Comparison of ENCODE assay signal across 8 mouse cellular contexts in the genomic region with DNA sequence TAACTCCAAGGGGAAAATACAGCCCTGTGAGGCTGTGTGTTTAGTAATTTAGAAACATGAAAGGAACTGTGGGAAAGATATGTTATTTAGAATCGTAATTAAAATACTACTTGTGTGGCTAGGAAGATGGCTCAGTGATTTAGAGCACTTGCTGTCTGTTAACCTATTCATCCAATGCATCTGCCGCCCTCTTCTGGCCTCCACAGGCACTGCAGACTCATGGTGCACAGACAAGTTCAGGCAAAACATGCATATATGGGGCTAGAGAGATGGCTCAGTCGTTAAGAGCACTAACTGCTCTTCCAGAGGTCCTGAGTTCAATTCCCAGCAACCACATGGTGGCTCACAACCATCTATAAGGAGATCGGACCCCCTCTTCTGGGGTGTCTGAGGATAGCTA. TPM values are rescaled to one million over a fixed set of nuclear protein-coding genes. Genes with fewer than 3 reads are reported as not detected.
DNase-seq lines count a peak whose midpoint lies in the region; TF ChIP-seq lines count a peak whose summit lies in the region.

No protein-coding gene starts in this region.

- 65% methylated on average over 4 of the region's 4 CpGs for WGBS in heart, adult 2 months
- 85% methylated on average over 4 of the region's 4 CpGs for WGBS in thymus, adult 2 months

- TF ChIP-seq POLR2A in heart, adult 2 months (IDR thresholded peaks at IDR 0.05; ENCODE audit: insufficient read depth, low read depth, low read length), result no peak
- no peak for TF ChIP-seq POLR2A in thymus, adult 2 months (IDR thresholded peaks at IDR 0.05; ENCODE audit: control insufficient read depth, extremely low read depth, insufficient read depth, low read length, poor library complexity)
- no peak for TF ChIP-seq POLR2A in embryonic fibroblast, embryonic 13.5 days (IDR thresholded peaks at IDR 0.05; ENCODE audit: low read depth, low read length)

- H3K9ac ChIP-seq in heart, adult 2 months (ENCODE audit: low read depth, low read length), result no peak overlapping the region

- H3K27me3 ChIP-seq in heart, adult 2 months (ENCODE audit: control insufficient read depth, insufficient read depth, low read length), result no peaks in the 10 kb centered on the region
- H3K27me3 ChIP-seq in thymus, adult 2 months (ENCODE audit: control insufficient read depth, insufficient read depth, low read length), result no peaks in the 10 kb centered on the region

- intact Hi-C loops in heart, adult 2 months (cut with DNase I), result no loop called here

- H3K4me3 ChIP-seq in heart, adult 2 months, result no peak overlapping the region
- no peak overlapping the region for H3K4me3 ChIP-seq in thymus, adult 2 months (ENCODE audit: control insufficient read depth, insufficient read depth, low read length)
- H3K4me3 ChIP-seq in embryonic fibroblast, embryonic 13.5 days (ENCODE audit: insufficient read depth, low read length), result no peak overlapping the region

- peaks cover 7% of the 10 kb centered on the region for H3K4me1 ChIP-seq in heart, adult 2 months (ENCODE audit: control insufficient read depth, insufficient read depth, low read length)
- H3K4me1 ChIP-seq in thymus, adult 2 months (replicated peaks; ENCODE audit: control insufficient read depth, insufficient read depth, low read length), result peaks cover 6% of the 10 kb centered on the region; the same call in 1 of the 2 replicates
- H3K4me1 ChIP-seq in embryonic fibroblast, embryonic 13.5 days (ENCODE audit: control insufficient read depth, insufficient read depth, low read length), result no peaks in the 10 kb centered on the region

- peak in 1 of 2 experiments; percentile 49 for DNase-seq in heart, adult 2 months
- DNase-seq in heart, adult 9 months (ENCODE audit: low spot score in 2 of 2), result no peak
- peak; percentile 46 for DNase-seq in thymus, adult 2 months
- no peak for DNase-seq in thymus, adult 18-20 months
- peak; percentile 34 for DNase-seq in spleen, adult 12 weeks (ENCODE audit: low spot score)
- no peak for DNase-seq in cerebellum, adult 11-12 months
- DNase-seq in urinary bladder, postnatal 25 days (ENCODE audit: low spot score), result no peak

- peaks cover 7% of the 10 kb centered on the region for H3K36me3 ChIP-seq in heart, adult 2 months (ENCODE audit: control insufficient read depth, insufficient read depth, low read length)
- no peaks in the 10 kb centered on the region for H3K36me3 ChIP-seq in thymus, adult 2 months (ENCODE audit: control insufficient read depth, insufficient read depth, low read length)

- H3K27ac ChIP-seq in heart, adult 2 months, result peak overlapping the region; percentile 69
- H3K27ac ChIP-seq in thymus, adult 2 months (ENCODE audit: control insufficient read depth, insufficient read depth, low read length), result no peak overlapping the region
- H3K27ac ChIP-seq in embryonic fibroblast, embryonic 13.5 days (ENCODE audit: insufficient read depth, low read length), result no peak overlapping the region

- no peak for TF ChIP-seq EP300 in heart, adult 2 months (IDR thresholded peaks at IDR 0.05; ENCODE audit: insufficient read depth, low read depth, low read length)

- no peaks in the 10 kb centered on the region for H3K79me2 ChIP-seq in heart, adult 2 months (replicated peaks; ENCODE audit: control insufficient read depth, insufficient read depth, low read length)

- TF ChIP-seq CTCF in heart, adult 2 months (IDR thresholded peaks at IDR 0.05), result peak; percentile 70
- TF ChIP-seq CTCF in thymus, adult 2 months (IDR thresholded peaks at IDR 0.05; ENCODE audit: borderline replicate concordance, control insufficient read depth, extremely low read depth, insufficient read depth, low read length, poor library complexity), result no peak
- peak; percentile 55; the same call in 1 of the 2 replicates for TF ChIP-seq CTCF in embryonic fibroblast, embryonic 13.5 days (IDR thresholded peaks at IDR 0.05; ENCODE audit: borderline replicate concordance, insufficient read depth, low read length)

RNA-seq across cellular contexts. Expression of gene She, which starts 11.1 kb away (rescaled TPM):
- 10 to 100 TPM; 12.3 to 13.3 TPM for total RNA-seq in heart, adult 2 months (2021)
- polyA plus RNA-seq in heart, adult 2 months (2012; rRNA removed), result 3.4 and 7.7 TPM in 2 replicates
- polyA plus RNA-seq in thymus, adult 2 months (2012; rRNA removed), result 0.43 and 0.69 TPM in 2 replicates
- polyA plus RNA-seq in embryonic fibroblast, embryonic 13.5 days (2011; ENCODE audit: insufficient read length, low read depth, missing spikeins), result 0.17 TPM in 1 of 2 replicates, not detected in the other

Comparison
In these comparisons a context has a peak if more than half of its experiments do, and no peak if none do; other contexts are left out.
1. DNase-seq: peak in thymus, adult 2 months (single experiment) and spleen, adult 12 weeks (single experiment); none in heart, adult 9 months (0 of 2), thymus, adult 18-20 months (0 of 2), cerebellum, adult 11-12 months (single experiment) and urinary bladder, postnatal 25 days (single experiment).